Mouse (Mus musculus): ENCODE measurements around the gene Arl2bp.

GRCm38 (mm10) chr8:94702844-94703813, 36.7 kb downstream of the Arl2bp start:
- peak; percentile 92 for TF ChIP-seq CTCF (IDR thresholded peaks at IDR 0.05; ENCODE audit: borderline replicate concordance, extremely low read depth, insufficient read depth, insufficient read length)
- TF ChIP-seq POLR2A (IDR thresholded peaks at IDR 0.05; ENCODE audit: borderline replicate concordance, extremely low read depth, insufficient read depth, insufficient read length, poor library complexity, severe bottlenecking), result no peak
